Mouse (Mus musculus) neural tube, embryonic 14.5 days (tissue): ENCODE data around the gene Spata46. TPM values are rescaled to one million over a fixed set of nuclear protein-coding genes. Genes with fewer than 3 reads are reported as not detected.

Experiments
- ATAC-seq: fragments of 200-750 bp; cut with Nextera tagmentation; 2 replicates; pipeline ENCODE4 v1.8.0; 2017; ENCODE audit warnings: low read depth, mild to moderate bottlenecking, moderate TSS enrichment, moderate library complexity
- H3K27ac ChIP-seq: fragments of 300-500 bp; sonication (generic); 2 replicates; pipeline ENCODE4 v1.5.1; 2014; ENCODE audit warnings: low read depth, mild to moderate bottlenecking, control low read depth, low read length, moderate library complexity, mixed read lengths
- H3K27me3 ChIP-seq: fragments of 300-500 bp; sonication (generic); 2 replicates; pipeline ENCODE4 v1.6.1; 2014; ENCODE audit warnings: low read length; ENCODE audit not compliant: control insufficient read depth, insufficient read depth
- H3K36me3 ChIP-seq: fragments of 300-500 bp; sonication (generic); 2 replicates; pipeline ENCODE4 v1.6.1; 2014; ENCODE audit warnings: low read length, mixed read lengths; ENCODE audit not compliant: control insufficient read depth, insufficient read depth
- H3K4me1 ChIP-seq: fragments of 300-500 bp; sonication (generic); 2 replicates; pipeline ENCODE4 v1.6.1; 2014; ENCODE audit warnings: low read length; ENCODE audit not compliant: control insufficient read depth, insufficient read depth
- H3K4me2 ChIP-seq: fragments of 300-500 bp; sonication (generic); 2 replicates; pipeline ENCODE4 v1.6.1; 2014; ENCODE audit warnings: mild to moderate bottlenecking, low read depth, low read length, control low read depth
- H3K4me3 ChIP-seq: fragments of 300-500 bp; sonication (generic); 2 replicates; pipeline ENCODE4 v1.5.1; 2014; ENCODE audit warnings: low read depth, low read length, control low read depth, mixed read lengths
- H3K9ac ChIP-seq: fragments of 300-500 bp; sonication (generic); replicated peaks from 2 replicates; pipeline ENCODE4 v1.6.1; 2014; ENCODE audit warnings: low read depth, mild to moderate bottlenecking, control low read depth, low read length, mixed read lengths
- H3K9me3 ChIP-seq: fragments of 300-500 bp; sonication (generic); 2 replicates; pipeline ENCODE4 v1.6.1; 2016; ENCODE audit warnings: low read length; ENCODE audit not compliant: control insufficient read depth
- WGBS: fragments of 180-500 bp; shearing (Covaris S2); extraction: QIAGEN DNeasy Blood & Tissue Kit; methylation state at CpG from one replicate; pipeline ENCODE4 v1.1.7; 2014; 5-methylcytosine and 5-hydroxymethylcytosine counted together
- polyA plus RNA-seq: library from polyadenylated mRNA; unstranded; fragments of >200 nt; fragmentation: Nextera tagmentation; extraction: Ambion mirVana; gene quantifications from 2 replicates; pipeline ENCODE4 v1.2.1, GENCODE M21; 2014

Spata46 gene
- polyA plus RNA-seq, 1 experiment from 2014 or later, result 1.9 TPM

- no peak for ATAC-seq
- H3K9me3 ChIP-seq, result no peaks in the 10 kb centered on the region
- H3K4me3 ChIP-seq, result no peak overlapping the region
- H3K4me1 ChIP-seq, result no peaks in the 10 kb centered on the region
- H3K27ac ChIP-seq, result no peak overlapping the region
- no peaks in the 10 kb centered on the region for H3K36me3 ChIP-seq
- 70% methylated on average over 3 of the region's 3 CpGs for WGBS
- H3K9ac ChIP-seq, result no peak overlapping the region
- no peak overlapping the region for H3K4me2 ChIP-seq
- no peaks in the 10 kb centered on the region for H3K27me3 ChIP-seq
Observed at GRCm38 (mm10) chr1:170353335-170353734, 44.7 kb downstream of the Spata46 start.

- Histone ChIP-seq H3K9me3 (no peaks in the 10 kb centered on the region), H3K27ac (no peak overlapping the region), H3K4me2 (no peak overlapping the region), H3K9ac (no peak overlapping the region), H3K27me3 (no peaks in the 10 kb centered on the region), H3K4me1 (no peaks in the 10 kb centered on the region), H3K36me3 (no peaks in the 10 kb centered on the region), H3K4me3 (no peak overlapping the region)
- ATAC-seq, result no peak
- WGBS, result 79% methylated on average over 10 of the region's 10 CpGs
Observed at GRCm38 (mm10) chr1:170360183-170360915, 51.7 kb downstream of the Spata46 start.

Other genes with a start within 250 kb of the Spata46 start
- gene Ddr2, start 198.0 kb upstream of the Spata46 start, polyA plus RNA-seq, result 0.91 and 11.7 TPM in 2 replicates
- 62.4 and 70.7 TPM in 2 replicates for gene Uap1, start 133.8 kb upstream of the Spata46 start, polyA plus RNA-seq
- 11.3 and 18.1 TPM in 2 replicates for gene Uhmk1, start 93.4 kb upstream of the Spata46 start, polyA plus RNA-seq
- gene Sh2d1b2, start 76.1 kb upstream of the Spata46 start, polyA plus RNA-seq, result not detected in 2 replicates
- not detected in 2 replicates for gene Sh2d1b1, start 31.5 kb upstream of the Spata46 start, polyA plus RNA-seq
- gene Gm7694, start 2.5 kb upstream of the Spata46 start, polyA plus RNA-seq, result 2.2 and 2.9 TPM in 2 replicates